Mouse (Mus musculus) limb, embryonic 10.5 days (tissue): ENCODE measurements around the gene Col15a1. TPM values are rescaled to one million over a fixed set of nuclear protein-coding genes. Genes with fewer than 3 reads are reported as not detected.
A peak's percentile ranks its signal among the peaks of the same experiment; 100 is the strongest.

Source experiments
- DNase-seq: peaks from one replicate; pipeline ENCODE4 v3.0.0-alpha.2; 2017; ENCODE audit warnings: low spot score
- H3K27ac ChIP-seq: fragments of 300-500 bp; sonication (generic); 2 replicates; pipeline ENCODE4 v1.5.1; 2016; ENCODE audit warnings: mild to moderate bottlenecking
- H3K27me3 ChIP-seq: fragments of 300-500 bp; sonication (generic); 2 replicates; pipeline ENCODE4 v1.6.1; 2016; ENCODE audit warnings: low read depth, mild to moderate bottlenecking; ENCODE audit not compliant: poor library complexity, severe bottlenecking
- H3K36me3 ChIP-seq: fragments of 300-500 bp; sonication (generic); 2 replicates; pipeline ENCODE4 v1.6.1; 2016; ENCODE audit warnings: mild to moderate bottlenecking, moderate library complexity
- H3K4me1 ChIP-seq: fragments of 300-500 bp; sonication (generic); 2 replicates; pipeline ENCODE4 v1.6.1; 2016
- H3K4me3 ChIP-seq: fragments of 300-500 bp; sonication (generic); 2 replicates; pipeline ENCODE4 v1.5.1; 2016; ENCODE audit warnings: mild to moderate bottlenecking, moderate library complexity
- H3K9me3 ChIP-seq: fragments of 300-500 bp; sonication (generic); replicated peaks from 2 replicates; pipeline ENCODE4 v1.6.1; 2016; ENCODE audit warnings: mild to moderate bottlenecking
- WGBS: fragments of 180-500 bp; shearing (Covaris S2); methylation state at CpG from one replicate; pipeline ENCODE4 v1.1.7; 2016; 5-methylcytosine and 5-hydroxymethylcytosine counted together
- polyA plus RNA-seq: library from polyadenylated mRNA; unstranded; fragments of >200 nt; fragmentation: Nextera tagmentation; extraction: Ambion mirVana; gene quantifications from 2 replicates; pipeline ENCODE4 v1.2.1, GENCODE M21; 2016

The Col15a1 gene
- polyA plus RNA-seq, 1 experiment from 2014 or later: 8.4 TPM

DNA sequence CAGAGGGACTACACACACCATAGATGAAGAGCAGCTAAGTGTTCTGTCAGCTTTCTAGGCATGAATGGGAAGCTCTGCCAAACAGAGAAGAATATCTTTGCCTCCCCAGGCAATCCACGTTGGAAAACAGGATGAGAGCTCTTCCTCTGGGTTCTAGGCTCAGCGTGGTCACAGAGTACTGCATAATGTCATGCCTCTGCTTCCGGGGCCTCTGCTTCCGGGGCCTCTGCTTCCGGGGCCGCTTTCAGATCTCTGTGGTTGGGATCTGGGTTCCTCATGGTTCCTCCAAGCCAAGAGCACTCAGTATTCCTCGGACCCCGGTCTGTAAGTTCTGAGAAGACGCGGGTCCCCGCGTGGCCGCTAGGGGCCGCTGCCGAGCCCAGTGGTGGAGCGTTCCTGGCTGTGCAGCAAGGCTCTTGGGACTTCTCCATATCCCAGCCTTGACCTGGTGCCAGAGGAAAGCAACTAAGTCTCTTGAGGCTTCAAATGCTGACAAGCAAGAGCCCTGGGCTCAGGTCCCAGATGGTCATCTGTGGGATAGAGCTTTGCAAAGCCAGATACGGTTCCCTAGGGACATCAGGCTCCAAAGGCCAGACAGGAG lies 26.8 kb downstream of the Col15a1 start:
- WGBS: 22% methylated on average over 17 of the region's 17 CpGs
- Histone ChIP-seq H3K36me3 (no peaks in the 10 kb centered on the region), H3K27ac (0 out of 2 replicates have a peak overlapping the region, but pooled peaks have one; percentile 11), H3K4me3 (no peak overlapping the region), H3K9me3 (no peaks in the 10 kb centered on the region), H3K4me1 (peaks cover 26% of the 10 kb centered on the region), H3K27me3 (0 out of 2 replicates have a peak, but pooled peaks cover 4% of the 10 kb centered on the region)
- DNase-seq: peak; percentile 88

GRCm38 (mm10) chr4:47235312-47235711 lies 27.4 kb downstream of the Col15a1 start:
- Histone ChIP-seq H3K4me3 (no peak overlapping the region), H3K27me3 (0 out of 2 replicates have a peak, but pooled peaks cover 4% of the 10 kb centered on the region), H3K9me3 (no peaks in the 10 kb centered on the region), H3K36me3 (no peaks in the 10 kb centered on the region), H3K4me1 (peaks cover 30% of the 10 kb centered on the region), H3K27ac (no peak overlapping the region)
- no peak for DNase-seq
- WGBS: 62% methylated on average over 3 of the region's 3 CpGs

DNA sequence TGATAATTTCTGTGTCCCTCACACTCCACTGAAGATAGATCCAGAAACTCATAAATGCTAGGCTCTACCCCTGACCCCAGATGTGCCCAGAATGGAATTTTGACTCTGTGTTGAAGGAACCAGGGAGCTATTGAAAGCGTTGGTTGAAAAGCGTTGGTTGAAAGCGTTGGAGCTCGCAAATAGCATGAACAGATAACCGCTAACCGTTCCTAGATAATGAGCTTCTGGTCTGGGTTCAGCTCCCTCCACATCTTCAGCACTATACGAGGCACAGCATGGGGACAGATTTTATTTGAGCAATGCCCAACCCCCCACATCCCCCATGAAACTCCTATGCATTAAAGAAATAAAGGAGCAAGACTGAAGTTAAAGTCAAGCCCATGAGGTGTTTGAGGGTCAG lies 28.1 kb downstream of the Col15a1 start:
- Histone ChIP-seq H3K9me3 (no peaks in the 10 kb centered on the region), H3K4me1 (peaks cover 30% of the 10 kb centered on the region), H3K27ac (no peak overlapping the region), H3K27me3 (0 out of 2 replicates have a peak, but pooled peaks cover 4% of the 10 kb centered on the region), H3K4me3 (no peak overlapping the region), H3K36me3 (no peaks in the 10 kb centered on the region)
- DNase-seq: no peak
- 88% methylated on average over 7 of the region's 7 CpGs for WGBS

- no peak overlapping the region for H3K4me3 ChIP-seq
- peak; percentile 39 for DNase-seq
- 0 out of 2 replicates have a peak, but pooled peaks cover 4% of the 10 kb centered on the region for H3K27me3 ChIP-seq
- H3K9me3 ChIP-seq: no peaks in the 10 kb centered on the region
- WGBS: 31% methylated on average over 15 of the region's 15 CpGs
- no peaks in the 10 kb centered on the region for H3K36me3 ChIP-seq
- H3K27ac ChIP-seq: peak overlapping the region; percentile 36; the same call in 1 of the 2 replicates
- peaks cover 30% of the 10 kb centered on the region for H3K4me1 ChIP-seq
Observed at GRCm38 (mm10) chr4:47237220-47237619, 29.3 kb downstream of the Col15a1 start.

GRCm38 (mm10) chr4:47239114-47239513 lies 31.2 kb downstream of the Col15a1 start:
- Histone ChIP-seq H3K27me3 (0 out of 2 replicates have a peak, but pooled peaks cover 4% of the 10 kb centered on the region), H3K4me3 (no peak overlapping the region), H3K36me3 (no peaks in the 10 kb centered on the region), H3K27ac (no peak overlapping the region), H3K9me3 (no peaks in the 10 kb centered on the region), H3K4me1 (peaks cover 30% of the 10 kb centered on the region)
- no peak for DNase-seq
- WGBS: 93% methylated on average over 6 of the region's 6 CpGs

GRCm38 (mm10) chr4:47240901-47241300 lies 32.9 kb downstream of the Col15a1 start:
- WGBS: 81% methylated on average over 5 of the region's 5 CpGs
- Histone ChIP-seq H3K4me1 (peaks cover 18% of the 10 kb centered on the region), H3K27ac (no peak overlapping the region), H3K27me3 (0 out of 2 replicates have a peak, but pooled peaks cover 4% of the 10 kb centered on the region), H3K4me3 (no peak overlapping the region), H3K36me3 (no peaks in the 10 kb centered on the region), H3K9me3 (no peaks in the 10 kb centered on the region)
- DNase-seq: no peak

DNA sequence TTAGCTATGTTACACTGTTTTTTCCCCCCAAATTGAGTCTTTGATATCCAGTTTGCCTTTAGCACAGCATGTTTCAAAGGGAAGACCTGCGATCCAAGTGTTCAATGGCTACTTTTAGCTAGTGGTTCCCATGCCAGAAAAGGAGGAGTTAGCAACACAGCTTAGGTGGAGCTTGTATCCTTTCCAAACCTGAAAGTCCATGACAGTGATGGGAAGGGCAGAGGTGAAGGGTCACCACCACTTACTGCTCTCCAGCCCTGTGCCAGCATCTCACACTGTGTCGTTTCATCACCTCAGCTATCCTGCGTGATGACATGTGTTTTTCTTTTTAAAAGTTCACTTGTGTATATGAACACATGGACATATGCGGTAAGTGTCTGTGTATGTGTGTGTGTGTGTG lies 34.2 kb downstream of the Col15a1 start:
- DNase-seq: no peak
- H3K9me3 ChIP-seq: no peaks in the 10 kb centered on the region
- no peaks in the 10 kb centered on the region for H3K36me3 ChIP-seq
- H3K4me3 ChIP-seq: no peak overlapping the region
- 80% methylated on average over 4 of the region's 4 CpGs for WGBS
- peaks cover 10% of the 10 kb centered on the region for H3K4me1 ChIP-seq
- H3K27me3 ChIP-seq: 0 out of 2 replicates have a peak, but pooled peaks cover 4% of the 10 kb centered on the region
- no peak overlapping the region for H3K27ac ChIP-seq

DNA sequence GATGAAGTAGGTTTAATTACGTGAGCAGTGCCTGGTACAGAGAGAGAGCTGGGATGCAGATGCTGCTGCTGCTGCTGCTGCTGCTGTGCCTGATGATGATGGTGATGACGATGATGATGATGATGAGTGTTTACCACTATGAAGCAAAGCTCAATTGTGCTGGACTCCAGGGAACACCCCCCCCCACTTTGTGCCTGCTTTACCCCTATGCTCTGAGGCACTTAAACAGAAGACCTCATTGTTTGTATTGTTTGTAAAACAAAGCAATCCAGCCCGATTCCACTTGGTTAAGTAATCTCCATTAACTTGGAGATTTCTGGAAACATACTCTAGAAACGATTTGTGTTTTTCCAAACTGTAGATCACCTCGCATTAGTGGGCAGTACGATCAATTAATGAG lies 36.7 kb downstream of the Col15a1 start:
- Histone ChIP-seq H3K27me3 (no peaks in the 10 kb centered on the region), H3K4me3 (no peak overlapping the region), H3K4me1 (peaks cover 3% of the 10 kb centered on the region), H3K9me3 (no peaks in the 10 kb centered on the region), H3K36me3 (no peaks in the 10 kb centered on the region), H3K27ac (no peak overlapping the region)
- 84% methylated on average over 6 of the region's 6 CpGs for WGBS
- DNase-seq: no peak

DNA sequence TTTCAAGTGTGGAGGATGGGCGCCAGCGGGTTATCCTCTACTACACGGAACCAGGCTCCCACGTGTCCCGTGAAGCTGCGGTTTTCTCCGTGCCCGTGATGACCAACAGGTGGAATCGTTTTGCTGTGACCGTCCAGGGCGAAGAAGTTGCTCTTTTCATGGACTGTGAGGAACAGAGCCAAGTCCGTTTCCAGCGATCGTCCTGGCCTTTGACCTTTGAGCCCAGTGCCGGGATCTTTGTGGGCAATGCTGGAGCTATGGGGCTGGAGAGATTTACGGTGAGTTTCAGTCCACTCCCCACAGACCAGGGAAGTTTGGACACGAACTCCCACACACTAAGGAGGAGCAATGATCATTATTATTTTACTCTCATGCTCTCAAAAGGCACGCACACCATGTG lies 37.7 kb downstream of the Col15a1 start:
- 91% methylated on average over 18 of the region's 18 CpGs for WGBS
- H3K27ac ChIP-seq: no peak overlapping the region
- no peaks in the 10 kb centered on the region; the same call in 1 of the 2 replicates for H3K4me1 ChIP-seq
- no peak overlapping the region for H3K4me3 ChIP-seq
- H3K36me3 ChIP-seq: no peaks in the 10 kb centered on the region
- no peaks in the 10 kb centered on the region for H3K9me3 ChIP-seq
- no peak for DNase-seq
- no peaks in the 10 kb centered on the region for H3K27me3 ChIP-seq

DNA sequence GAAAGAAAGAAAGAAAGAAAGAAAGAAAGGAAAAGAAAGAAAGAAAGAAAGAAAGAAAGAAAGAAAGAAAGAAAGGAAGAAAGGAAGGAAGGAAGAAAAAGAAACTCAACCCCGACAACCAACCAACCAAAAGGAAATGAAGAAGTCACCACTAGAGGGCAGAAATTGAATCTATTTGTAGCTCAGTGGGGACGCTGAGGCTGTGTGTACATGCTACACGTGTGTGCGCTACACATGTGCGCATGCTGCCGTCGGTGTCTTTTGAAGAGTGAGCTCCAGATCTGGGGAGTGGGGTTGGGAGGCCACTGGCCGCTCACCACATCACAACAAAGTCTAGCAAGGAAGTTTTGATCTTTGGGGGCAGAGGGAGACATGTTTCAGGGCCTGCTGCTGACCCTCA lies 38.9 kb downstream of the Col15a1 start:
- WGBS: 64% methylated on average over 8 of the region's 8 CpGs
- no peak for DNase-seq

DNA sequence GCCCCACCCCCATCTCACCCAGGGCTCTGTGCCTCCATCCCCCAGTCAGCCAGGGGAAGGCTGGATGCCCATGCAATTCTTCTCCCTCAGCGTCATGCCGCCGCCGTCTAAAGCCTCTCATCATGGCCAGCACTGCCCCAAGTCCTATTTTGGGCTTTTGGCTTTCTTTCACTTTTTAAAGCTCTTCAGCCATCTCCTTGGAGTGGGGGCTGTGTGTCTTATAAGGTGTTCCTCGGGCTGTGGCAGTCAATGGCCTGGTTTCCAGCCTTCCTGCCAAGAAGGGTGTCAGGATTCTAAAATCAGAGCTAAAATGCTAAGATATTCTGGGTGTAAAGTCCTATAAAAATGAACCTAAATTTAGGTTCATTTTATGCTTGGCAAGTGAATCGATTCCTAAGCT lies 39.6 kb downstream of the Col15a1 start:
- no peaks in the 10 kb centered on the region for H3K36me3 ChIP-seq
- H3K27me3 ChIP-seq: no peaks in the 10 kb centered on the region
- DNase-seq: no peak
- H3K4me3 ChIP-seq: no peak overlapping the region
- H3K4me1 ChIP-seq: no peaks in the 10 kb centered on the region; the same call in 1 of the 2 replicates
- no peak overlapping the region for H3K27ac ChIP-seq
- 71% methylated on average over 6 of the region's 6 CpGs for WGBS
- no peaks in the 10 kb centered on the region for H3K9me3 ChIP-seq

More for the DNA sequence above, 38.9 kb downstream of the Col15a1 start:
- no peaks in the 10 kb centered on the region for H3K9me3 ChIP-seq
- H3K36me3 ChIP-seq: no peaks in the 10 kb centered on the region
- no peaks in the 10 kb centered on the region for H3K27me3 ChIP-seq
- no peaks in the 10 kb centered on the region; the same call in 1 of the 2 replicates for H3K4me1 ChIP-seq
- H3K27ac ChIP-seq: no peak overlapping the region
- no peak overlapping the region for H3K4me3 ChIP-seq

- Histone ChIP-seq H3K4me1 (no peaks in the 10 kb centered on the region; the same call in 1 of the 2 replicates), H3K36me3 (no peaks in the 10 kb centered on the region), H3K9me3 (no peaks in the 10 kb centered on the region), H3K27ac (no peak overlapping the region), H3K27me3 (no peaks in the 10 kb centered on the region), H3K4me3 (no peak overlapping the region)
- 90% methylated on average over 6 of the region's 6 CpGs for WGBS
- DNase-seq: no peak
Observed at GRCm38 (mm10) chr4:47249193-47249592, 41.2 kb downstream of the Col15a1 start.

DNA sequence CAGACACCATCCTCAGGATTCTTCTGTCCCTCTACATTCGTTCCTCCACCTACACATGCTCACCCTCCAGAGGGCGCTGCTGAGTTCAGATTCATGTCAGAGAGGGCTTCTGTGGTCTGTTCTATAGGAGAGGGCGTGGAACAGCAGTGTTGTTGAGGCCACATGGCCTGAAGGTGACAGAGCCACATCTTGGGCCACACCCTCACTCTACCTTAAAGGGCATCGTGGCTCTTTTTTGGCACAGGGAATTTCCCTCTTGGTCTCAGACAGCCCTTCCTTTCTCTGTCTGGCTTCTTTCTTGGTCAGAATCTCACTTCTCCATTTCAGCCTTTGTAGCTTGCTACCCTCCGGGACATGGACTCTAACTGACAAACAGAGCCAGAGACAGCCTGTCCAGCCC lies 43.1 kb downstream of the Col15a1 start:
- Histone ChIP-seq H3K4me1 (no peaks in the 10 kb centered on the region), H3K27ac (no peak overlapping the region), H3K36me3 (no peaks in the 10 kb centered on the region), H3K9me3 (no peaks in the 10 kb centered on the region), H3K27me3 (no peaks in the 10 kb centered on the region), H3K4me3 (no peak overlapping the region)
- peak; percentile 65 for DNase-seq
- 44% methylated on average over 5 of the region's 5 CpGs for WGBS
